Mouse (Mus musculus) liver, embryonic 14.5 days (tissue): ENCODE measurements around the gene Inpp5a. TPM values are rescaled to one million over a fixed set of nuclear protein-coding genes. Genes with fewer than 3 reads are reported as not detected.

Source experiments
- ATAC-seq: fragments of 200-750 bp; cut with Nextera tagmentation; 2 replicates; pipeline ENCODE4 v1.8.0; 2017; ENCODE audit warnings: moderate number of reproducible peaks, mild to moderate bottlenecking, moderate library complexity; ENCODE audit not compliant: insufficient read depth
- DNase-seq, 3 experiments: peaks; one replicate each; pipeline ENCODE4 v3.0.0-alpha.2; 2012 to 2013; ENCODE audit warnings: low read depth in 3 of 3, low spot score in 3 of 3
- H3K27ac ChIP-seq: fragments of 300-500 bp; sonication (generic); 2 replicates; pipeline ENCODE4 v1.5.1; 2014; ENCODE audit warnings: moderate library complexity, mild to moderate bottlenecking, control low read depth, inconsistent platforms
- H3K27me3 ChIP-seq: fragments of 300-500 bp; sonication (generic); 2 replicates; pipeline ENCODE4 v1.6.1; 2014; ENCODE audit warnings: mild to moderate bottlenecking, low read length, moderate library complexity; ENCODE audit not compliant: control insufficient read depth, insufficient read depth
- H3K36me3 ChIP-seq: fragments of 300-500 bp; sonication (generic); replicated peaks from 2 replicates; pipeline ENCODE4 v1.6.1; 2014; ENCODE audit warnings: low read depth; ENCODE audit not compliant: control insufficient read depth, insufficient read depth
- H3K4me1 ChIP-seq, 2 experiments: fragments of 200-500 bp in 1 of 2; fragments of 300-500 bp in 1 of 2; sonication (generic) in 1 of 2; replicated peaks; 2 replicates each; pipeline ENCODE4 v1.6.1; 2012 to 2014; ENCODE audit warnings: antibody characterized with exemption in 1 of 2, inconsistent platforms in 1 of 2, low read length in 1 of 2; ENCODE audit not compliant: control insufficient read depth in 2 of 2, insufficient read depth in 2 of 2
- H3K4me2 ChIP-seq: fragments of 300-500 bp; sonication (generic); 2 replicates; pipeline ENCODE4 v1.6.1; 2014; ENCODE audit warnings: low read depth, mild to moderate bottlenecking, control low read depth, moderate library complexity
- H3K4me3 ChIP-seq, 2 experiments: fragments of 200-500 bp in 1 of 2; fragments of 300-500 bp in 1 of 2; sonication (generic) in 1 of 2; 2 replicates each; pipeline ENCODE4 v1.5.1; 2012 to 2014; ENCODE audit warnings: low read depth in 2 of 2, low read length in 2 of 2, mild to moderate bottlenecking in 2 of 2, control low read depth in 1 of 2, inconsistent platforms in 1 of 2, moderate library complexity in 1 of 2; ENCODE audit not compliant: insufficient read depth in 1 of 2
- H3K9ac ChIP-seq: fragments of 300-500 bp; sonication (generic); replicated peaks from 2 replicates; pipeline ENCODE4 v1.6.1; 2014; ENCODE audit warnings: mild to moderate bottlenecking, control low read depth, moderate library complexity
- H3K9me3 ChIP-seq: fragments of 300-500 bp; sonication (generic); 2 replicates; pipeline ENCODE4 v1.6.1; 2016; ENCODE audit warnings: low read length, mixed read lengths; ENCODE audit not compliant: control insufficient read depth
- CTCF ChIP-seq: IDR thresholded peaks from 2 replicates; pipeline ENCODE4 v1.5.1; 2016; ENCODE audit warnings: antibody characterized with exemption, low read depth, control low read depth
- EP300 ChIP-seq: IDR thresholded peaks from 2 replicates; pipeline ENCODE4 v1.6.1; 2016; ENCODE audit warnings: antibody characterized with exemption, low read depth
- WGBS: fragments of 180-500 bp; shearing (Covaris S2); extraction: QIAGEN DNeasy Blood & Tissue Kit; methylation state at CpG from one replicate; pipeline ENCODE4 v1.1.7; 2014; ENCODE audit not compliant: insufficient replicate concordance; 5-methylcytosine and 5-hydroxymethylcytosine counted together
- polyA plus RNA-seq, 2 experiments: library from polyadenylated mRNA; depleted of rRNA in 1 of 2; stranded (reverse) in 1 of 2; unstranded in 1 of 2; fragments of >200 nt; fragmentation: Nextera tagmentation in 1 of 2; extraction: Ambion mirVana in 1 of 2; gene quantifications; 2 replicates each; pipeline versions ENCODE4 v1.2.1 to v1.2.3; 2012 to 2014

Inpp5a gene
- polyA plus RNA-seq, 2 experiments: 2.4 to 3.5 TPM

GRCm38 (mm10) chr7:139369501-139370088, 19.3 kb upstream of the Inpp5a start:
- no peak overlapping the region for H3K4me3 ChIP-seq
- no peaks in the 10 kb centered on the region for H3K27me3 ChIP-seq
- no peaks in the 10 kb centered on the region for H3K36me3 ChIP-seq
- peaks cover 0 to 15% of the 10 kb centered on the region in 2 experiments; a peak in 2 of 4 replicates for H3K4me1 ChIP-seq
- no peak overlapping the region for H3K9ac ChIP-seq
- H3K27ac ChIP-seq: no peak overlapping the region
- no peak for TF ChIP-seq EP300
- TF ChIP-seq CTCF: no peak
- no peak overlapping the region for H3K4me2 ChIP-seq
- 65% methylated on average over 6 of the region's 6 CpGs for WGBS
- ATAC-seq (no peak), DNase-seq (no peak)
- no peaks in the 10 kb centered on the region for H3K9me3 ChIP-seq

- Histone ChIP-seq H3K9ac (no peak overlapping the region), H3K4me2 (no peak overlapping the region), H3K36me3 (no peaks in the 10 kb centered on the region), H3K4me1 (peaks cover 0 to 2% of the 10 kb centered on the region in 2 experiments; a peak in 1 of 4 replicates), H3K27me3 (no peaks in the 10 kb centered on the region), H3K27ac (no peak overlapping the region), H3K9me3 (no peaks in the 10 kb centered on the region), H3K4me3 (no peak overlapping the region)
- TF ChIP-seq CTCF (no peak), EP300 (no peak)
- DNase-seq (no peak), ATAC-seq (no peak)
Measured at GRCm38 (mm10) chr7:139371389-139371788, 17.5 kb upstream of the Inpp5a start.

GRCm38 (mm10) chr7:139377381-139377780, 11.5 kb upstream of the Inpp5a start:
- Histone ChIP-seq H3K9ac (no peak overlapping the region), H3K4me2 (no peak overlapping the region), H3K27me3 (no peaks in the 10 kb centered on the region), H3K36me3 (no peaks in the 10 kb centered on the region), H3K4me1 (no peaks in the 10 kb centered on the region), H3K9me3 (no peaks in the 10 kb centered on the region), H3K27ac (no peak overlapping the region), H3K4me3 (no peak overlapping the region)
- 22% methylated on average over 7 of the region's 7 CpGs for WGBS
- DNase-seq (no peak), ATAC-seq (no peak)
- TF ChIP-seq EP300 (no peak), CTCF (no peak)

GRCm38 (mm10) chr7:139378355-139378754, 10.6 kb upstream of the Inpp5a start:
- Histone ChIP-seq H3K36me3 (no peaks in the 10 kb centered on the region), H3K9ac (no peak overlapping the region), H3K9me3 (no peaks in the 10 kb centered on the region), H3K27me3 (no peaks in the 10 kb centered on the region), H3K4me2 (no peak overlapping the region), H3K4me1 (no peaks in the 10 kb centered on the region), H3K4me3 (no peak overlapping the region), H3K27ac (no peak overlapping the region)
- ATAC-seq: no peak
- 50% methylated on average over 3 of the region's 3 CpGs for WGBS
- TF ChIP-seq EP300 (no peak), CTCF (no peak)
- DNase-seq: no peak

GRCm38 (mm10) chr7:139379745-139380144, 9.2 kb upstream of the Inpp5a start:
- 38% methylated on average over 2 of the region's 2 CpGs for WGBS
- H3K36me3 ChIP-seq: no peaks in the 10 kb centered on the region

More at GRCm38 (mm10) chr7:139379745-139380144, 9.2 kb upstream of the Inpp5a start:
- no peak overlapping the region for H3K4me3 ChIP-seq
- DNase-seq (no peak), ATAC-seq (no peak)
- no peak overlapping the region for H3K27ac ChIP-seq
- H3K9me3 ChIP-seq: no peaks in the 10 kb centered on the region
- no peaks in the 10 kb centered on the region for H3K27me3 ChIP-seq
- H3K4me2 ChIP-seq: no peak overlapping the region
- TF ChIP-seq EP300 (no peak), CTCF (no peak)
- H3K9ac ChIP-seq: no peak overlapping the region
- peaks cover 0 to 2% of the 10 kb centered on the region in 2 experiments; a peak in 1 of 4 replicates for H3K4me1 ChIP-seq
